Mouse (Mus musculus) heart, embryonic 13.5 days (tissue): Measurements from ENCODE around the gene Chrm4. TPM values are rescaled to one million over a fixed set of nuclear protein-coding genes. Genes with fewer than 3 reads are reported as not detected.

Source experiments
- ATAC-seq: fragments of 200-750 bp; cut with Nextera tagmentation; 2 replicates; pipeline ENCODE4 v1.8.0; 2017; ENCODE audit warnings: moderate TSS enrichment; ENCODE audit not compliant: insufficient number of reproducible peaks, low FRiP score, low TSS enrichment; ENCODE audit errors: extremely low read depth
- H3K27ac ChIP-seq: fragments of 300-500 bp; sonication (generic); replicated peaks from 2 replicates; pipeline ENCODE4 v1.5.1; 2015; ENCODE audit warnings: moderate library complexity, mild to moderate bottlenecking, inconsistent platforms
- H3K27me3 ChIP-seq: fragments of 300-500 bp; sonication (generic); replicated peaks from 2 replicates; pipeline ENCODE4 v1.6.1; 2015; ENCODE audit warnings: mild to moderate bottlenecking, inconsistent platforms
- H3K36me3 ChIP-seq: fragments of 300-500 bp; sonication (generic); 2 replicates; pipeline ENCODE4 v1.6.1; 2015; ENCODE audit warnings: mild to moderate bottlenecking, inconsistent platforms
- H3K4me1 ChIP-seq: fragments of 300-500 bp; sonication (generic); 2 replicates; pipeline ENCODE4 v1.6.1; 2015; ENCODE audit warnings: inconsistent platforms
- H3K4me2 ChIP-seq: fragments of 300-500 bp; sonication (generic); 2 replicates; pipeline ENCODE4 v1.6.1; 2015; ENCODE audit warnings: inconsistent platforms, mild to moderate bottlenecking, moderate library complexity
- H3K4me3 ChIP-seq: fragments of 300-500 bp; sonication (generic); 2 replicates; pipeline ENCODE4 v1.5.1; 2015; ENCODE audit warnings: moderate library complexity, mild to moderate bottlenecking, inconsistent platforms
- H3K9ac ChIP-seq: fragments of 300-500 bp; sonication (generic); 2 replicates; pipeline ENCODE4 v1.6.1; 2015; ENCODE audit warnings: inconsistent platforms, mild to moderate bottlenecking, moderate library complexity
- H3K9me3 ChIP-seq: fragments of 300-500 bp; sonication (generic); 2 replicates; pipeline ENCODE4 v1.6.1; 2016; ENCODE audit warnings: inconsistent platforms
- WGBS: fragments of 180-500 bp; shearing (Covaris S2); methylation state at CpG from one replicate; pipeline ENCODE4 v1.1.7; 2015; ENCODE audit warnings: mixed read lengths; 5-methylcytosine and 5-hydroxymethylcytosine counted together
- polyA plus RNA-seq: library from polyadenylated mRNA; unstranded; fragments of >200 nt; fragmentation: Nextera tagmentation; extraction: Ambion mirVana; gene quantifications from 2 replicates; pipeline ENCODE4 v1.2.1, GENCODE M21; 2015

The Chrm4 gene
- polyA plus RNA-seq, 1 experiment from 2014 or later, result not detected

DNA sequence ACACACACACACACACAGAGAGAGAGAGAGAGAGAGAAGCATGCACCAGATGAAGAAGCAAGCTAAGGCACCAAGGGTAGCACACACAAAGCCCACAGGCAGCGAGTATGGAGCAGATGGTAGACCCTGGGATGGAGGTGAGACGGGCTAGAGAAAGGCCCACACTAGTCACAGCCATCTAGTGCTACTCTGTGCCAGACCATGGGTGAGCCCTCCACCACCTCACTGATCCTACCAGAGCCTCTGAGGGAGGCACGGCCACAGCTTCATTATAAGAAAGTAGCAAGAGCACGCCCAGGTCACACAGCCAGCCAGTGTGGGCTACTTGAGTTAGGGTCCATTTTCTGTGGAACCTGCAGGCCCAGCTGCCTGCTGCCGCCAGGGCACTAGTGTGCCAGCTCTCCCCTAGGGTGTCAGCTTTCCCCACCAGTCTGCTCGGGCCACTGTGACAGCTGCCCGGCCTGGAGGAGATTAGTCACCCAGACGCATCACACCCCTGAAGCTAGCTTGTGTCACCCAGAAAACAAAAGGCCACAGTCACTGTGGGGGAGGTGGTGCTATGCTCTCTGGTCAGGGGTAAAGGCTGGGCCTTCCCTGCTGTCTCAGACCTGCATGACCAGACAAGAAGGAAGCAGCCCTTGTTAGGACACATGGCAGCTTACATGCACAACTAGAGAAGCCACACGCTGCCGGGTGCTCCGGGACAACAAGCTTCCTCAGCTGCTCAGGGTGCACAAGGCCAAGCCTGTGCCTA is 20.5 kb downstream of the Chrm4 start:
- Histone ChIP-seq H3K4me2 (peak overlapping the region; percentile 74), H3K9ac (peak overlapping the region; percentile 88), H3K4me1 (peaks cover 87% of the 10 kb centered on the region), H3K9me3 (no peaks in the 10 kb centered on the region), H3K27ac (peak overlapping the region; percentile 99), H3K36me3 (peaks cover 21% of the 10 kb centered on the region), H3K4me3 (peak overlapping the region; percentile 29), H3K27me3 (no peaks in the 10 kb centered on the region)
- ATAC-seq, result peak; percentile 20; the same call in 1 of the 2 replicates
- WGBS, result 39% methylated on average over 11 of the region's 11 CpGs

GRCm38 (mm10) chr2:91948151-91948509 is 21.1 kb downstream of the Chrm4 start:
- peak overlapping the region; percentile 88 for H3K9ac ChIP-seq
- WGBS, result 42% methylated on average over 6 of the region's 6 CpGs
- H3K9me3 ChIP-seq, result no peaks in the 10 kb centered on the region
- ATAC-seq, result no peak
- peak overlapping the region; percentile 99 for H3K27ac ChIP-seq
- peak overlapping the region; percentile 29 for H3K4me3 ChIP-seq
- peaks cover 21% of the 10 kb centered on the region for H3K36me3 ChIP-seq
- peaks cover 86% of the 10 kb centered on the region for H3K4me1 ChIP-seq
- no peaks in the 10 kb centered on the region for H3K27me3 ChIP-seq
- H3K4me2 ChIP-seq, result peak overlapping the region; percentile 74

- H3K4me1 ChIP-seq, result peaks cover 92% of the 10 kb centered on the region
- peak overlapping the region; percentile 88 for H3K9ac ChIP-seq
- H3K36me3 ChIP-seq, result peaks cover 16% of the 10 kb centered on the region
- H3K9me3 ChIP-seq, result no peaks in the 10 kb centered on the region
- peak overlapping the region; percentile 74 for H3K4me2 ChIP-seq
- H3K27me3 ChIP-seq, result no peaks in the 10 kb centered on the region
- peak overlapping the region; percentile 99 for H3K27ac ChIP-seq
- no peak for ATAC-seq
- WGBS, result 56% methylated on average over 3 of the region's 3 CpGs
- peak overlapping the region; percentile 48 for H3K4me3 ChIP-seq
Observed at GRCm38 (mm10) chr2:91948792-91949241, 21.8 kb downstream of the Chrm4 start.

DNA sequence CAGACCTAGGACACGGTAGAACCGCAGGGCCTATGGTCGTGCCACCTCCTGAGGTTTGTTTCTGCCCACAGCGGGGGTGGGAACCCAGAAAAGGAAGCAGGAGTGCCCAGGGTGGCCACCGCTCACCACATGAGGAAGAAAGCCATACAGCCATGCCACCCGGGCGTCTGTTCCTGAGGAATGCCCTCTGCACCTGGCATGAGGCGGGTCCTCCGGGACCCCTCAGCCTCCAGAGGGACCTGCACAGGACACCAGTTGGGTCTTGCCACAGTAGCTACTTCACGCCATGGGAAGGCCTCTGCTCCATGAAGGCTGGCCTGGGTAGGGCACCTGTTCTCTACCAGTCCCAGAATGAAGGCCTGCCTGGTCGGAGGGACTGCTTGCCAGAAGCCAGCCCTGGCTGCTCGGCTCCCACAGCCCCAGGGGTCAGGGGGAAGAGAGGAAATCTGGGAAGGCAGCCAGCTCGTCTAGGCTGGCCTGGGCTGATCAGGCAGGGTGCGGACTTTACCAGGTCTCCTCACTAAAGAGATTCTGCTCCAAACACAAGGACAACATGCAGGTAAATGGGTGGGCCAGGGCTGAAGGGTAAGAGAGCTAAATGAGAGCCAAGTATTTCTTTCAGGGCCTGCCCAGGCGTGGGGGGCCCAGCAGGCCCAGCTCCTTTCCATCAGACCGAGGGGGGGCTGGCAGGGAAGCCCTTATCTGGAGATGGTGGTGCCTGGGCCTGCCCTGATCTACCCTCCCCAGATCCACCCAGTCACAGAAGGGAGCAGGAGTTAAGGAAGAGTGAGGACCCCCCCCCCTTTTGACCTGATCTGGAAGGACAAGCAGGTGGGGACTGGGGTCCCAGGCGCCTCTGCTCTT is 22.6 kb downstream of the Chrm4 start:
- no peaks in the 10 kb centered on the region for H3K9me3 ChIP-seq
- no peaks in the 10 kb centered on the region for H3K27me3 ChIP-seq
- H3K36me3 ChIP-seq, result peaks cover 12% of the 10 kb centered on the region
- peak overlapping the region; percentile 88 for H3K9ac ChIP-seq
- WGBS, result 48% methylated on average over 16 of the region's 17 CpGs
- peaks cover 92% of the 10 kb centered on the region for H3K4me1 ChIP-seq
- peak overlapping the region; percentile 99 for H3K27ac ChIP-seq
- H3K4me3 ChIP-seq, result peak overlapping the region; percentile 48
- H3K4me2 ChIP-seq, result peak overlapping the region; percentile 74
- peak; percentile 23; the same call in 1 of the 2 replicates for ATAC-seq

GRCm38 (mm10) chr2:91950275-91951085 is 23.4 kb downstream of the Chrm4 start:
- no peaks in the 10 kb centered on the region for H3K9me3 ChIP-seq
- peaks cover 93% of the 10 kb centered on the region for H3K4me1 ChIP-seq
- no peaks in the 10 kb centered on the region for H3K27me3 ChIP-seq
- H3K9ac ChIP-seq, result peak overlapping the region; percentile 88
- peak; percentile 51; the same call in 1 of the 2 replicates for ATAC-seq
- peak overlapping the region; percentile 48 for H3K4me3 ChIP-seq
- H3K4me2 ChIP-seq, result peak overlapping the region; percentile 74
- H3K27ac ChIP-seq, result peak overlapping the region; percentile 99
- WGBS, result 14% methylated on average over 15 of the region's 15 CpGs
- H3K36me3 ChIP-seq, result peaks cover 3% of the 10 kb centered on the region

GRCm38 (mm10) chr2:91953825-91954224 is 26.8 kb downstream of the Chrm4 start:
- Histone ChIP-seq H3K36me3 (peaks cover 4% of the 10 kb centered on the region; the same call in 1 of the 2 replicates), H3K4me3 (no peak overlapping the region), H3K4me2 (peak overlapping the region; percentile 33; the same call in 1 of the 2 replicates), H3K27ac (peak overlapping the region; percentile 85), H3K27me3 (no peaks in the 10 kb centered on the region), H3K4me1 (peaks cover 93% of the 10 kb centered on the region), H3K9ac (peak overlapping the region; percentile 63), H3K9me3 (no peaks in the 10 kb centered on the region)
- ATAC-seq, result no peak
- 10% methylated on average over 5 of the region's 5 CpGs for WGBS

DNA sequence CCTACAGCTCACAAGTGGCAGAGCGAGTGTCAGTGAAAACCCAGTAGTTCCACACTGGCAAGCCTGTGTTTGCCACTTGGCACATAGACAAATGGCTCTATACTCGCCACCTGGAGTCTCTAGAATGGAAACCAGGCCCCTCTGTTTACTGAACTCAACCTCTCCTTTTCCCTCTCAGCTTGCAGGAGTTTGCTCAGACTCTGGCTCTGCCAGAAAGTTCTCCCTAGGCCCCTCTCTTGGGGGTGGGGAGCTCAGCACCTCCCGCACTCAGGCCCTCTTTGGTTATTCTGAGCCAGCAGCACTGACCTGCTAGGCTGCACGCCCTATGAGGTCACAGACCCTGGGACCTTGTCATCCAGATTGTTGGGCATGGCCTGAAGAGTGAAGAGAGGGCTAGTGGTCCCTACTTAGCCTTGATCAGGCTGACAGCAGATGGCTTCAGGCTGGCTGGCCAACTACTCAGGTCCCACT is 28.1 kb downstream of the Chrm4 start:
- Histone ChIP-seq H3K27ac (peak overlapping the region; percentile 92), H3K4me3 (no peak overlapping the region), H3K9me3 (no peaks in the 10 kb centered on the region), H3K4me1 (peaks cover 93% of the 10 kb centered on the region), H3K27me3 (no peaks in the 10 kb centered on the region), H3K36me3 (peaks cover 7% of the 10 kb centered on the region; the same call in 1 of the 2 replicates), H3K4me2 (no peak overlapping the region), H3K9ac (peak overlapping the region; percentile 52)
- WGBS, result 81% methylated on average over 4 of the region's 4 CpGs
- ATAC-seq, result no peak

GRCm38 (mm10) chr2:91955875-91956274 is 28.8 kb downstream of the Chrm4 start:
- H3K9ac ChIP-seq, result peak overlapping the region; percentile 52
- H3K36me3 ChIP-seq, result peaks cover 8% of the 10 kb centered on the region; the same call in 1 of the 2 replicates
- no peak for ATAC-seq
- no peak overlapping the region for H3K4me3 ChIP-seq
- H3K4me1 ChIP-seq, result peaks cover 92% of the 10 kb centered on the region
- no peaks in the 10 kb centered on the region for H3K9me3 ChIP-seq
- 76% methylated on average over 6 of the region's 6 CpGs for WGBS
- H3K27me3 ChIP-seq, result no peaks in the 10 kb centered on the region
- H3K27ac ChIP-seq, result peak overlapping the region; percentile 92
- no peak overlapping the region for H3K4me2 ChIP-seq

GRCm38 (mm10) chr2:91957096-91957495 is 30.0 kb downstream of the Chrm4 start:
- H3K9ac ChIP-seq, result peak overlapping the region; percentile 67
- H3K4me1 ChIP-seq, result peaks cover 94% of the 10 kb centered on the region
- peak; percentile 63; the same call in 1 of the 2 replicates for ATAC-seq
- peaks cover 8% of the 10 kb centered on the region; the same call in 1 of the 2 replicates for H3K36me3 ChIP-seq
- no peaks in the 10 kb centered on the region for H3K27me3 ChIP-seq
- peak overlapping the region; percentile 92 for H3K27ac ChIP-seq
- peak overlapping the region; percentile 60 for H3K4me2 ChIP-seq
- 10% methylated on average over 4 of the region's 4 CpGs for WGBS
- no peaks in the 10 kb centered on the region for H3K9me3 ChIP-seq
- peak overlapping the region; percentile 30 for H3K4me3 ChIP-seq

GRCm38 (mm10) chr2:91958049-91958448 is 31.0 kb downstream of the Chrm4 start:
- WGBS, result 70% methylated on average over 8 of the region's 8 CpGs
- Histone ChIP-seq H3K9ac (0 out of 2 replicates have a peak overlapping the region, but pooled peaks have one; percentile 15), H3K36me3 (peaks cover 8% of the 10 kb centered on the region; the same call in 1 of the 2 replicates), H3K27me3 (no peaks in the 10 kb centered on the region), H3K9me3 (no peaks in the 10 kb centered on the region), H3K27ac (peak overlapping the region; percentile 92), H3K4me2 (0 out of 2 replicates have a peak overlapping the region, but pooled peaks have one; percentile 60), H3K4me3 (no peak overlapping the region), H3K4me1 (peaks cover 98% of the 10 kb centered on the region)
- ATAC-seq, result no peak
